Mouse (Mus musculus) ES-Bruce4 (cell line): ENCODE data around the gene Spata31d1d. TPM values are rescaled to one million over a fixed set of nuclear protein-coding genes. Genes with fewer than 3 reads are reported as not detected.
A peak's percentile ranks its signal among the peaks of the same experiment; 100 is the strongest.

ENCODE experiments used
- H3K27ac ChIP-seq: 2 replicates; pipeline ENCODE4 v1.5.1; 2012; ENCODE audit warnings: low read length, inconsistent platforms; ENCODE audit not compliant: insufficient read depth
- H3K27me3 ChIP-seq: 2 replicates; pipeline ENCODE4 v1.6.1; 2012; ENCODE audit warnings: mild to moderate bottlenecking, low read length, inconsistent platforms; ENCODE audit not compliant: control insufficient read depth, poor library complexity, insufficient read depth, severe bottlenecking
- H3K36me3 ChIP-seq: 2 replicates; pipeline ENCODE4 v1.6.1; 2012; ENCODE audit warnings: inconsistent platforms, mild to moderate bottlenecking, low read length, moderate library complexity; ENCODE audit not compliant: control insufficient read depth, poor library complexity, insufficient read depth, severe bottlenecking
- H3K4me1 ChIP-seq: one replicate; pipeline ENCODE4 v1.8.1; 2011; ENCODE audit warnings: low read length; ENCODE audit not compliant: control insufficient read depth, insufficient read depth
- H3K4me3 ChIP-seq: 2 replicates; pipeline ENCODE4 v1.5.1; 2011; ENCODE audit warnings: low read depth, mild to moderate bottlenecking, low read length
- H3K9ac ChIP-seq: 2 replicates; pipeline ENCODE4 v1.6.1; 2012; ENCODE audit warnings: low read depth, mild to moderate bottlenecking, inconsistent platforms; ENCODE audit not compliant: poor library complexity, severe bottlenecking
- H3K9me3 ChIP-seq: replicated peaks from 2 replicates; pipeline ENCODE4 v1.6.1; 2012; ENCODE audit warnings: mild to moderate bottlenecking, low read length, inconsistent platforms; ENCODE audit not compliant: control insufficient read depth, poor library complexity, insufficient read depth, severe bottlenecking
- CTCF ChIP-seq: IDR thresholded peaks from one replicate; pipeline ENCODE4 v1.8.1; 2011; ENCODE audit warnings: low read depth, low read length
- EP300 ChIP-seq: IDR thresholded peaks from 2 replicates; pipeline ENCODE4 v1.6.1; 2011; ENCODE audit warnings: low read depth, low read length; ENCODE audit not compliant: insufficient read depth
- POLR2A ChIP-seq: IDR thresholded peaks from one replicate; pipeline ENCODE4 v1.8.1; 2011; ENCODE audit warnings: low read length; ENCODE audit not compliant: insufficient read depth
- polyA plus RNA-seq: library from polyadenylated mRNA; stranded (reverse); fragments of >200 nt; gene quantifications from 2 replicates; pipeline ENCODE4 v1.2.4, GENCODE M21; 2011; ENCODE audit warnings: low read depth; ENCODE audit not compliant: missing spikeins, insufficient read depth, insufficient read length

The Spata31d1d gene
- polyA plus RNA-seq, 1 experiment, result not detected

GRCm38 (mm10) chr13:59770164-59770562 lies 38.6 kb upstream of the Spata31d1d start:
- Histone ChIP-seq H3K27ac (peak overlapping the region; percentile 89), H3K9ac (peak overlapping the region; percentile 75), H3K36me3 (no peaks in the 10 kb centered on the region), H3K4me1 (peaks cover 2% of the 10 kb centered on the region), H3K27me3 (no peaks in the 10 kb centered on the region), H3K4me3 (peak overlapping the region; percentile 92), H3K9me3 (no peaks in the 10 kb centered on the region)
- TF ChIP-seq CTCF (peak; percentile 11), EP300 (no peak), POLR2A (no peak)

GRCm38 (mm10) chr13:59769296-59770163 lies 38.0 kb upstream of the Spata31d1d start, which contains the start of gene Isca1:
Gene Isca1 (minus strand): TSS chr13:59769810.
- Histone ChIP-seq H3K4me3 (peak within 1 kb of the TSS; percentile 92), H3K36me3 (no peaks in the 10 kb centered on the region), H3K9ac (peak within 1 kb of the TSS; percentile 75), H3K9me3 (no peaks in the 10 kb centered on the region), H3K27ac (peak within 1 kb of the TSS; percentile 89), H3K4me1 (peaks cover 2% of the 10 kb centered on the region), H3K27me3 (no peaks in the 10 kb centered on the region)
- TF ChIP-seq CTCF (no peak), EP300 (0 out of 2 replicates have a peak, but pooled peaks have one; percentile 32), POLR2A (peak; percentile 44)

GRCm38 (mm10) chr13:59768531-59768930 lies 37.0 kb upstream of the Spata31d1d start:
- Histone ChIP-seq H3K27ac (no peak overlapping the region), H3K4me3 (peak overlapping the region; percentile 6; the same call in 1 of the 2 replicates), H3K4me1 (peaks cover 2% of the 10 kb centered on the region), H3K9ac (peak overlapping the region; percentile 73), H3K9me3 (no peaks in the 10 kb centered on the region), H3K36me3 (no peaks in the 10 kb centered on the region), H3K27me3 (no peaks in the 10 kb centered on the region)
- no peak for TF ChIP-seq POLR2A

- no peak overlapping the region for H3K9ac ChIP-seq
- no peak for TF ChIP-seq EP300
- TF ChIP-seq POLR2A, result no peak
- no peak for TF ChIP-seq CTCF
- no peaks in the 10 kb centered on the region for H3K27me3 ChIP-seq
- no peak overlapping the region for H3K27ac ChIP-seq
- H3K36me3 ChIP-seq, result no peaks in the 10 kb centered on the region; the same call in 1 of the 2 replicates
- H3K4me1 ChIP-seq, result peaks cover 2% of the 10 kb centered on the region
- H3K9me3 ChIP-seq, result no peaks in the 10 kb centered on the region
- H3K4me3 ChIP-seq, result no peak overlapping the region
Measured at GRCm38 (mm10) chr13:59766786-59767515, 35.4 kb upstream of the Spata31d1d start.

GRCm38 (mm10) chr13:59762791-59763190 lies 31.2 kb upstream of the Spata31d1d start:
- TF ChIP-seq CTCF (no peak), POLR2A (no peak), EP300 (no peak)
- no peak overlapping the region for H3K27ac ChIP-seq
- H3K9me3 ChIP-seq, result no peaks in the 10 kb centered on the region
- no peaks in the 10 kb centered on the region for H3K4me1 ChIP-seq
- no peak overlapping the region for H3K9ac ChIP-seq
- H3K4me3 ChIP-seq, result no peak overlapping the region
- H3K36me3 ChIP-seq, result peaks cover 8% of the 10 kb centered on the region
- no peaks in the 10 kb centered on the region for H3K27me3 ChIP-seq

- Histone ChIP-seq H3K4me3 (no peak overlapping the region), H3K27me3 (no peaks in the 10 kb centered on the region), H3K9me3 (no peaks in the 10 kb centered on the region), H3K27ac (no peak overlapping the region), H3K9ac (no peak overlapping the region), H3K4me1 (no peaks in the 10 kb centered on the region), H3K36me3 (peaks cover 11% of the 10 kb centered on the region)
- TF ChIP-seq EP300, result no peak
Measured at GRCm38 (mm10) chr13:59756906-59757305, 25.4 kb upstream of the Spata31d1d start.
